Mouse (Mus musculus) lung, adult 2 months (tissue): ENCODE measurements at regions not wholly inside any gene's neighbourhood (a gene's known extent, or its start where the extent isn't known, plus 50 kb on each side); places are given as distances from the start of the nearest gene placed in this dataset.

Experiments
- CTCF ChIP-seq: fragments of 200-500 bp; IDR thresholded peaks from 2 replicates; pipeline ENCODE4 v1.5.1; 2011; ENCODE audit warnings: mild to moderate bottlenecking, low read length, control low read depth; ENCODE audit not compliant: insufficient read depth
- POLR2A ChIP-seq: fragments of 200-500 bp; IDR thresholded peaks from 2 replicates; pipeline ENCODE4 v1.6.1; 2011; ENCODE audit warnings: low read depth, mild to moderate bottlenecking, control low read depth, low read length, borderline replicate concordance; ENCODE audit errors: extremely low read depth

- TF ChIP-seq CTCF (no peak), POLR2A (no peak)
These were observed 90.2 kb downstream of the H2al1j start for GRCm38 (mm10) chrX:11417861-11418260.
